Mouse (Mus musculus) gastrocnemius, postnatal 36 days (tissue): Measurements from ENCODE around the gene Ssbp4. TPM values are rescaled to one million over a fixed set of nuclear protein-coding genes. Genes with fewer than 3 reads are reported as not detected.

Experiments used
- DNase-seq, 2 experiments: peaks; one replicate each; pipeline ENCODE4 v3.0.0; 2022
- intact Hi-C: fragments of 180-260 bp; cut with DNase I; formaldehyde crosslinking; loops from one replicate; pipeline ENCODE4 v1.15.1; 2025
- total RNA-seq, 2 experiments: library from RNA; stranded (reverse); gene quantifications; 2 replicates each; pipeline ENCODE4 v1.2.3; 2021

Ssbp4 gene
- total RNA-seq, 2 experiments from 2014 or later = 12.5 to 15.9 TPM

- intact Hi-C loops = loop anchor here (2.0 kb wide), 1 partner anchor 23 kb away; no protein-coding TSS in a partner anchor
Measured at GRCm38 (mm10) chr8:70561809-70562535, 46.7 kb downstream of the Ssbp4 start.

GRCm38 (mm10) chr8:70561357-70561756 lies 47.3 kb downstream of the Ssbp4 start:
- intact Hi-C loops = loop anchor here (2.0 kb wide), 1 partner anchor 23 kb away; no protein-coding TSS in a partner anchor

More at GRCm38 (mm10) chr8:70561809-70562535, 46.7 kb downstream of the Ssbp4 start:
- DNase-seq = peak in 1 of 2 experiments; percentile 50

GRCm38 (mm10) chr8:70560564-70560963 lies 48.1 kb downstream of the Ssbp4 start:
- intact Hi-C loops = loop anchor here (2.0 kb wide), 1 partner anchor 24 kb away; no protein-coding TSS in a partner anchor
- DNase-seq = no peak

More at GRCm38 (mm10) chr8:70561357-70561756, 47.3 kb downstream of the Ssbp4 start:
- DNase-seq = no peak

- DNase-seq = peak in 1 of 2 experiments; percentile 56
- intact Hi-C loops = loop anchor here (2.0 kb wide), 1 partner anchor 25 kb away; no protein-coding TSS in a partner anchor
Measured at GRCm38 (mm10) chr8:70560096-70560495, 48.6 kb downstream of the Ssbp4 start.

- intact Hi-C loops = no loop called here
Measured at GRCm38 (mm10) chr8:70558983-70559382, 49.7 kb downstream of the Ssbp4 start.

GRCm38 (mm10) chr8:70558334-70558733 lies 50.3 kb downstream of the Ssbp4 start:
- DNase-seq = no peak
- intact Hi-C loops = no loop called here

More at GRCm38 (mm10) chr8:70558983-70559382, 49.7 kb downstream of the Ssbp4 start:
- DNase-seq = no peak

GRCm38 (mm10) chr8:70555079-70555747 lies 53.5 kb downstream of the Ssbp4 start:
- no peak for DNase-seq
- intact Hi-C loops = no loop called here

- intact Hi-C loops = no loop called here
- DNase-seq = peak in 1 of 2 experiments; percentile 70
Measured at GRCm38 (mm10) chr8:70553740-70554139, 54.9 kb downstream of the Ssbp4 start.

GRCm38 (mm10) chr8:70552836-70553235 lies 55.8 kb downstream of the Ssbp4 start:
- DNase-seq = no peak
- intact Hi-C loops = no loop called here

- intact Hi-C loops = no loop called here
- no peak for DNase-seq
Measured at GRCm38 (mm10) chr8:70551558-70552161, 57.0 kb downstream of the Ssbp4 start.

GRCm38 (mm10) chr8:70549412-70550184 lies 59.1 kb downstream of the Ssbp4 start:
- intact Hi-C loops = loop anchor here (5.0 kb wide), 1 partner anchor 33 kb away; no protein-coding TSS in a partner anchor
- DNase-seq = no peak

GRCm38 (mm10) chr8:70547762-70548161 lies 60.9 kb downstream of the Ssbp4 start:
- intact Hi-C loops = loop anchor here (5.0 kb wide), 1 partner anchor 35 kb away; no protein-coding TSS in a partner anchor
- DNase-seq = no peak

Other genes with a start within 250 kb of the Ssbp4 start
- 1 to 10 TPM; 8.9 to 9.9 TPM for gene Comp, start 235.3 kb downstream of the Ssbp4 start, total RNA-seq
- 1 to 10 TPM; 5.3 to 7.5 TPM for gene Crtc1, start 169.3 kb downstream of the Ssbp4 start, total RNA-seq
- gene Klhl26, start 131.9 kb downstream of the Ssbp4 start, total RNA-seq = 1 to 10 TPM; 6.8 to 7.5 TPM
- not detected for gene Tmem59l, start 121.5 kb downstream of the Ssbp4 start, total RNA-seq
- 1 to 10 TPM; 3.4 to 3.8 TPM for gene Crlf1, start 115.7 kb downstream of the Ssbp4 start, total RNA-seq
- 100 to 1,000 TPM; 126 to 128 TPM for gene Rex1bd, start 102.1 kb downstream of the Ssbp4 start, total RNA-seq
- 100 to 1,000 TPM; 787 to 802 TPM for gene Uba52, start 98.1 kb downstream of the Ssbp4 start, total RNA-seq
- 100 to 1,000 TPM in 1 of 2 experiments, 10 to 100 TPM in 1; 99.3 to 107 TPM for gene Fkbp8, start 81.1 kb downstream of the Ssbp4 start, total RNA-seq
- gene Kxd1, start 80.9 kb downstream of the Ssbp4 start, total RNA-seq = 10 to 100 TPM; 67.7 to 74.7 TPM
- 10 to 100 TPM in 1 of 2 experiments, 1 to 10 TPM in 1; 9.6 to 10.5 TPM for gene Ell, start 69.4 kb downstream of the Ssbp4 start, total RNA-seq
- gene Isyna1, start 14.5 kb downstream of the Ssbp4 start, total RNA-seq = 1 to 10 TPM; 4.1 to 5.1 TPM
- under 1 TPM; 0.38 to 0.64 TPM for gene Lrrc25, start 7.3 kb upstream of the Ssbp4 start, total RNA-seq
- gene Gdf15, start 23.6 kb upstream of the Ssbp4 start, total RNA-seq = under 1 TPM in 1 of 2 experiments, not detected in 1; 0.18 TPM
- 10 to 100 TPM; 11.1 to 15.9 TPM for gene Pgpep1, start 51.5 kb upstream of the Ssbp4 start, total RNA-seq
- gene Lsm4, start 64.4 kb upstream of the Ssbp4 start, total RNA-seq = 10 to 100 TPM; 54.9 to 63.3 TPM
- gene Jund, start 90.1 kb upstream of the Ssbp4 start, total RNA-seq = 10 to 100 TPM; 60.6 to 77.9 TPM
- under 1 TPM in 1 of 2 experiments, not detected in 1; 0.05 TPM for gene Iqcn, start 94.6 kb upstream of the Ssbp4 start, total RNA-seq
- gene Gm3336, start 109.7 kb upstream of the Ssbp4 start, total RNA-seq = not detected
- 1 to 10 TPM; 1.9 to 2.1 TPM for gene Pde4c, start 114.8 kb upstream of the Ssbp4 start, total RNA-seq
- gene Rab3a, start 145.8 kb upstream of the Ssbp4 start, total RNA-seq = 10 to 100 TPM; 36.8 to 37.3 TPM
- 10 to 100 TPM; 20.7 to 21.4 TPM for gene Mpv17l2, start 152.1 kb upstream of the Ssbp4 start, total RNA-seq
- gene Pik3r2, start 167.8 kb upstream of the Ssbp4 start, total RNA-seq = 10 to 100 TPM; 14.3 to 16.1 TPM
- 1 to 10 TPM; 2.9 to 4.1 TPM for gene Mast3, start 196.2 kb upstream of the Ssbp4 start, total RNA-seq
- gene Il12rb1, start 199.6 kb upstream of the Ssbp4 start, total RNA-seq = under 1 TPM in 1 of 2 experiments, not detected in 1; 0.15 TPM
- 10 to 100 TPM; 47.9 to 92.8 TPM for gene Arrdc2, start 230.8 kb upstream of the Ssbp4 start, total RNA-seq